Mouse (Mus musculus): ENCODE data around the gene Clta.

Gene Clta

GRCm38 (mm10) chr4:44003622-44004021 lies 630 bp upstream of the Clta start:
- no peak for TF ChIP-seq GATA4 (IDR thresholded peaks at IDR 0.05; ENCODE audit: insufficient replicate concordance, low read length)

GRCm38 (mm10) chr4:44004623-44005409 lies 564 bp downstream of the Clta start:
- TF ChIP-seq GATA4 (IDR thresholded peaks at IDR 0.05; ENCODE audit: insufficient replicate concordance, low read length): no peak

- no peak for TF ChIP-seq GATA4 (IDR thresholded peaks at IDR 0.05; ENCODE audit: insufficient replicate concordance, low read length)
These were observed 5.9 kb downstream of the Clta start for GRCm38 (mm10) chr4:44010176-44010575.

- TF ChIP-seq GATA4 (IDR thresholded peaks at IDR 0.05; ENCODE audit: insufficient replicate concordance, low read length): no peak
These were observed 6.6 kb downstream of the Clta start for GRCm38 (mm10) chr4:44010893-44011292.

GRCm38 (mm10) chr4:44011799-44012198 lies 7.5 kb downstream of the Clta start:
- TF ChIP-seq GATA4 (IDR thresholded peaks at IDR 0.05; ENCODE audit: insufficient replicate concordance, low read length): no peak

GRCm38 (mm10) chr4:44012376-44013367 lies 8.4 kb downstream of the Clta start:
- TF ChIP-seq GATA4 (IDR thresholded peaks at IDR 0.05; ENCODE audit: insufficient replicate concordance, low read length): peak; percentile 26; the same call in 1 of the 2 replicates

- TF ChIP-seq GATA4 (IDR thresholded peaks at IDR 0.05; ENCODE audit: insufficient replicate concordance, low read length): no peak
These were observed 9.3 kb downstream of the Clta start for GRCm38 (mm10) chr4:44013391-44014070.

GRCm38 (mm10) chr4:44016071-44016470 lies 11.8 kb downstream of the Clta start:
- no peak for TF ChIP-seq GATA4 (IDR thresholded peaks at IDR 0.05; ENCODE audit: insufficient replicate concordance, low read length)

- no peak for TF ChIP-seq GATA4 (IDR thresholded peaks at IDR 0.05; ENCODE audit: insufficient replicate concordance, low read length)
These were observed 12.5 kb downstream of the Clta start for GRCm38 (mm10) chr4:44016791-44017190.

- TF ChIP-seq GATA4 (IDR thresholded peaks at IDR 0.05; ENCODE audit: insufficient replicate concordance, low read length): no peak
These were observed 18.1 kb downstream of the Clta start for GRCm38 (mm10) chr4:44022323-44022722.

- no peak for TF ChIP-seq GATA4 (IDR thresholded peaks at IDR 0.05; ENCODE audit: insufficient replicate concordance, low read length)
These were observed 18.5 kb downstream of the Clta start for GRCm38 (mm10) chr4:44022766-44023165.

- no peak for TF ChIP-seq GATA4 (IDR thresholded peaks at IDR 0.05; ENCODE audit: insufficient replicate concordance, low read length)
These were observed 19.4 kb downstream of the Clta start for GRCm38 (mm10) chr4:44023681-44024080.

- TF ChIP-seq GATA4 (IDR thresholded peaks at IDR 0.05; ENCODE audit: insufficient replicate concordance, low read length): no peak
These were observed 20.0 kb downstream of the Clta start for GRCm38 (mm10) chr4:44024241-44024640.

GRCm38 (mm10) chr4:44025570-44025969 lies 21.3 kb downstream of the Clta start:
- no peak for TF ChIP-seq GATA4 (IDR thresholded peaks at IDR 0.05; ENCODE audit: insufficient replicate concordance, low read length)

Measured in liver, adult (tissue).